Mouse (Mus musculus): ENCODE measurements around the gene Krt15.

The Krt15 gene

GRCm38 (mm10) chr11:100157908-100158477 lies 22.3 kb upstream of the Krt15 start:
- Histone ChIP-seq H3K4me3 (replicated peaks; ENCODE audit: low read length) (no peak overlapping the region), H3K4me1 (replicated peaks; ENCODE audit: low read depth, low read length) (peaks cover 24% of the 10 kb centered on the region), H3K27me3 (ENCODE audit: insufficient read depth, low read length) (no peaks in the 10 kb centered on the region), H3K9me3 (ENCODE audit: low read length) (no peaks in the 10 kb centered on the region), H3K36me3 (ENCODE audit: insufficient read depth, low read length) (no peaks in the 10 kb centered on the region)
- TF ChIP-seq CTCF (conservative IDR thresholded peaks at IDR 0.05; ENCODE audit: low read length) (no peak), NANOG (IDR thresholded peaks at IDR 0.05; ENCODE audit: borderline replicate concordance, low read length) (no peak), POU5F1 (IDR thresholded peaks at IDR 0.05; ENCODE audit: borderline replicate concordance, low read length) (no peak)

- H3K9me3 ChIP-seq (ENCODE audit: low read length): no peaks in the 10 kb centered on the region
- H3K27me3 ChIP-seq (ENCODE audit: insufficient read depth, low read length): 0 out of 2 replicates have a peak, but pooled peaks cover under 1% of the 10 kb centered on the region
- H3K36me3 ChIP-seq (ENCODE audit: insufficient read depth, low read length): no peaks in the 10 kb centered on the region
- no peak for TF ChIP-seq NANOG (IDR thresholded peaks at IDR 0.05; ENCODE audit: borderline replicate concordance, low read length)
- H3K4me1 ChIP-seq (replicated peaks; ENCODE audit: low read depth, low read length): peaks cover 27% of the 10 kb centered on the region
- H3K4me3 ChIP-seq (replicated peaks; ENCODE audit: low read length): no peak overlapping the region
Observed at GRCm38 (mm10) chr11:100157331-100157730, 21.6 kb upstream of the Krt15 start.

- TF ChIP-seq POU5F1 (IDR thresholded peaks at IDR 0.05; ENCODE audit: borderline replicate concordance, low read length): no peak
- TF ChIP-seq CTCF (conservative IDR thresholded peaks at IDR 0.05; ENCODE audit: low read length): no peak
- no peak for TF ChIP-seq NANOG (IDR thresholded peaks at IDR 0.05; ENCODE audit: borderline replicate concordance, low read length)
- Histone ChIP-seq H3K9me3 (ENCODE audit: low read length) (no peaks in the 10 kb centered on the region), H3K36me3 (ENCODE audit: insufficient read depth, low read length) (no peaks in the 10 kb centered on the region), H3K4me3 (replicated peaks; ENCODE audit: low read length) (no peak overlapping the region), H3K27me3 (ENCODE audit: insufficient read depth, low read length) (0 out of 2 replicates have a peak, but pooled peaks cover 2% of the 10 kb centered on the region), H3K4me1 (replicated peaks; ENCODE audit: low read depth, low read length) (peaks cover 33% of the 10 kb centered on the region)
Observed at GRCm38 (mm10) chr11:100155497-100156255, 19.9 kb upstream of the Krt15 start.

GRCm38 (mm10) chr11:100148615-100149330 lies 13.0 kb upstream of the Krt15 start, which contains the start of gene Krt19:
Krt19 (minus strand) TSS chr11:100148665.
- Histone ChIP-seq H3K36me3 (ENCODE audit: insufficient read depth, low read length) (no peaks in the 10 kb centered on the region), H3K4me3 (replicated peaks; ENCODE audit: low read length) (no peak within 1 kb of the TSS), H3K9me3 (ENCODE audit: low read length) (no peaks in the 10 kb centered on the region), H3K4me1 (replicated peaks; ENCODE audit: low read depth, low read length) (peaks cover 68% of the 10 kb centered on the region), H3K27me3 (ENCODE audit: insufficient read depth, low read length) (peaks cover 34% of the 10 kb centered on the region)
- no peak for TF ChIP-seq CTCF (conservative IDR thresholded peaks at IDR 0.05; ENCODE audit: low read length)
- TF ChIP-seq POU5F1 (IDR thresholded peaks at IDR 0.05; ENCODE audit: borderline replicate concordance, low read length): no peak
- TF ChIP-seq NANOG (IDR thresholded peaks at IDR 0.05; ENCODE audit: borderline replicate concordance, low read length): no peak

DNA sequence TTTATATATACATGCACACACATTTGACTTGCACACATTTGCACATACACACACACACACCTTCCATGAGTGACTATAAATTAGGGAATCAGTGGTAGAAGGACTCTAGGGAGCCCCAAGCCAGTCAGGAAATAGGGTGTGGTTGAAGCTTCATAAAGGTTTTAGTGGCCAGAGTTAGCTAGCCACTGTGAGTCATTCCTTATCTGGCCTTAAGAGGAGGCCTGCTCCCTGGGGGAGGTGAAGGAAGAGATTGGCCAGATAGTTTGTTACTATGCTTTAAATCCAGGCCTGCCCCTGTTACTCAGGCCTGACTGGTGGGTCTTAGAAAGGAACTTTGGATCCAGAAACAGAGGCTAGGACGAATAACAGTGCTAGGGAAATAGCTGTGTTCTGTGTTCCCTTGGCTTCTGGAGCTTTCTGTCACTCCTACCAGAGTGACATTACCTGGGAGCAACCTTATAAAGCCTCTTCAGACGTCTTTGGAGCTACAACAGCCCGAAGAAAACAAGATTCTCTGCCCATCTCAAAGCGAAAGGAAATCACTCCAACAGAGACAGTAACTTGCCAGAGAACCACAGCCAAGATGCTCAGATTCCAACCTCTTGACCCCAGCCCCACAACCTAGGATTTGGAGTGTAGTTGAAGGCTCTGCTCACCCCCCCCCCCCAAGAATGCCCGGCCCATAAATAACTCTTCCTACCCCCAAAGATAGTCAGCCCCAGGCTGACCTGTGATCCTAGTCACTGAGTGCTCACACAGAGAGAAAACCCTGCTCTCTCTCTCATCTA lies 12.0 kb upstream of the Krt15 start:
- no peak for TF ChIP-seq NANOG (IDR thresholded peaks at IDR 0.05; ENCODE audit: borderline replicate concordance, low read length)
- TF ChIP-seq POU5F1 (IDR thresholded peaks at IDR 0.05; ENCODE audit: borderline replicate concordance, low read length): no peak
- no peak for TF ChIP-seq CTCF (conservative IDR thresholded peaks at IDR 0.05; ENCODE audit: low read length)
- Histone ChIP-seq H3K4me3 (replicated peaks; ENCODE audit: low read length) (no peak overlapping the region), H3K4me1 (replicated peaks; ENCODE audit: low read depth, low read length) (peaks cover 65% of the 10 kb centered on the region), H3K36me3 (ENCODE audit: insufficient read depth, low read length) (no peaks in the 10 kb centered on the region), H3K27me3 (ENCODE audit: insufficient read depth, low read length) (peaks cover 38% of the 10 kb centered on the region), H3K9me3 (ENCODE audit: low read length) (no peaks in the 10 kb centered on the region)

- H3K27me3 ChIP-seq (ENCODE audit: insufficient read depth, low read length): peaks cover 45% of the 10 kb centered on the region
- no peaks in the 10 kb centered on the region for H3K9me3 ChIP-seq (ENCODE audit: low read length)
- TF ChIP-seq NANOG (IDR thresholded peaks at IDR 0.05; ENCODE audit: borderline replicate concordance, low read length) (no peak), CTCF (conservative IDR thresholded peaks at IDR 0.05; ENCODE audit: low read length) (no peak), POU5F1 (IDR thresholded peaks at IDR 0.05; ENCODE audit: borderline replicate concordance, low read length) (no peak)
Observed at GRCm38 (mm10) chr11:100145858-100146560, 10.3 kb upstream of the Krt15 start.

GRCm38 (mm10) chr11:100145104-100145503 lies 9.4 kb upstream of the Krt15 start:
- Histone ChIP-seq H3K27me3 (ENCODE audit: insufficient read depth, low read length) (peaks cover 48% of the 10 kb centered on the region), H3K4me1 (replicated peaks; ENCODE audit: low read depth, low read length) (peaks cover 50% of the 10 kb centered on the region), H3K36me3 (ENCODE audit: insufficient read depth, low read length) (no peaks in the 10 kb centered on the region), H3K4me3 (replicated peaks; ENCODE audit: low read length) (peak overlapping the region; percentile 79), H3K9me3 (ENCODE audit: low read length) (no peaks in the 10 kb centered on the region)
- TF ChIP-seq POU5F1 (IDR thresholded peaks at IDR 0.05; ENCODE audit: borderline replicate concordance, low read length): no peak
- no peak for TF ChIP-seq CTCF (conservative IDR thresholded peaks at IDR 0.05; ENCODE audit: low read length)
- TF ChIP-seq NANOG (IDR thresholded peaks at IDR 0.05; ENCODE audit: borderline replicate concordance, low read length): no peak

More at GRCm38 (mm10) chr11:100145858-100146560, 10.3 kb upstream of the Krt15 start:
- peak overlapping the region; percentile 79 for H3K4me3 ChIP-seq (replicated peaks; ENCODE audit: low read length)
- no peaks in the 10 kb centered on the region for H3K36me3 ChIP-seq (ENCODE audit: insufficient read depth, low read length)
- peaks cover 59% of the 10 kb centered on the region for H3K4me1 ChIP-seq (replicated peaks; ENCODE audit: low read depth, low read length)

All from E14TG2a.4 (cell line).